Mouse (Mus musculus) brain, embryonic 18.5 days (tissue): ENCODE data around the gene Tmem136.
A peak's percentile ranks its signal among the peaks of the same experiment; 100 is the strongest.

ENCODE experiments used
- DNase-seq: peaks from one replicate; pipeline ENCODE4 v3.0.0-alpha.2; 2012; ENCODE audit warnings: low read depth, low spot score

Gene Tmem136

DNA sequence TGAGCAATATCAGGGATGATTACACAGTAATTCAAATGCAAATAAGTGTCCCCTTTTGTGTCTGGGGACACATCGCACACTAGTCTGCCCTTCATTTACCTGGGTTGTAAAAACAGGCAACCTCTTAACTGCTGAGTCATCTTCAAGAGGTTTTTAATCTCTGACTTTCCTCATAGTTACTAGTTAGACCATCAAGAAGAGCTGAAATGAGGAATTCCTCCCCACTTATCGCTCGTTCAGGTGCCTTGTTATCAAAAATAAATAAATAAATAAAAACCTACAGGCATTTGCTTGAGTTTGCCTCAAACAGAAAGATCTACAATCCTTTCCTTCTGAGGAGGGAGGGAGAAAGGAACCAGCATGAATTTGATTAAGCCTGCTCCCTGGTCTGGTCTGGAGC, 7.6 kb downstream of the Tmem136 start:
- DNase-seq: no peak

DNA sequence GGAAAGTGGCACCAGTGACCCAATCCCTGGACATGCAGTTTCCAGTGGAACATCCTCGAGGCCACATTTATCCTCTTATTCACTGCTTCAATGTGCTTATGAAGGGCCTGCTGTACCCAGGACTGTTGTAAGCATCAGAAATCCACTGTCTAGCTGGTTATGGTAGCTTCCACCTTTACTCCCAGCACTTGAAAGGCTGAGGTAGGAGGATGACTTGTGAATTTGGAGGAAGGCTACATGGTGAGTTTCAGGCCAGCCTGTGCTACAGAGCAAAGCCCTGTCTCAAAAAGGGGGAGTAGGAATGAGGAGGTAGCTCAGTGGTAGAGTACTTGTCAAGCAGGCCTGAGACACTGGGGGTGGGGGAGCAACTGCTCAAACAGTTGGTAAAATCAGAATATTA, 8.3 kb downstream of the Tmem136 start:
- DNase-seq: no peak

DNA sequence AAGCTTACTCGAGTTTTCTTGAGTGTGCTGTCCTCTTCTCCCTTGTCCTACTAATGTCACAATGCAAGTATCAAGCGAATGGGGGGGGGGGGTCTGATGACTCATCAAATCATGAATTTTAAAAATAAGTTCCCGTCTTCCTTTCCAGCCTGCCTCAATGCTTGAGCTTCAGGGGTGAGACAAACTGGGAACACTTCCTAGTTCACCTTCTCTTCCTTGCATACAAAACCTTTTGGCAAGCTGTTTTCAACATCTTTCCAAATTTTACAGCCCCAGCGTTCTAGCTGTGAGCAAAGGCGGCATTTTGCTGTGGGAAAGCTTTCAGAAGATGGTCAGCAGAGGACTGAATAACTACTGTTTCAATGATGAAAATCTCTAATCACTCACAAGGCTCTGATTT, 8.8 kb downstream of the Tmem136 start:
- DNase-seq: no peak

DNA sequence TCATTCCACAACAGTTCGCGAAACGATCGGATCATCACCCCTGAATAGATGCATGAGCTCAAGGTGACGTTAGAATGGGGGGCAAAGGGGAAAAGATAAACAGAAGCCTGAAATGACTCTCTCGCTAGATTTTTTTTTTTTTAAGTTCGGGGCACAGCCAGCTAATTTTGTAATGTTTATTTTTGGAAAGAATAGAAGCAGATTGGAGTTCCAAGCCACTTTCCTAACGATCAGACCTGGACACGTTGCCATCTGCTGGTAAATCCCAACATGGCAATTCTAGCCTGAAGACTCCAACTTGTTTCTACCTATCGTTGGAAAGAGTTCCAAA, 9.2 kb downstream of the Tmem136 start, which contains the start of gene Arhgef12:
TSS of gene Arhgef12 (minus strand) at position 53 of the 331 bp plus-strand sequence.
- DNase-seq: no peak

DNA sequence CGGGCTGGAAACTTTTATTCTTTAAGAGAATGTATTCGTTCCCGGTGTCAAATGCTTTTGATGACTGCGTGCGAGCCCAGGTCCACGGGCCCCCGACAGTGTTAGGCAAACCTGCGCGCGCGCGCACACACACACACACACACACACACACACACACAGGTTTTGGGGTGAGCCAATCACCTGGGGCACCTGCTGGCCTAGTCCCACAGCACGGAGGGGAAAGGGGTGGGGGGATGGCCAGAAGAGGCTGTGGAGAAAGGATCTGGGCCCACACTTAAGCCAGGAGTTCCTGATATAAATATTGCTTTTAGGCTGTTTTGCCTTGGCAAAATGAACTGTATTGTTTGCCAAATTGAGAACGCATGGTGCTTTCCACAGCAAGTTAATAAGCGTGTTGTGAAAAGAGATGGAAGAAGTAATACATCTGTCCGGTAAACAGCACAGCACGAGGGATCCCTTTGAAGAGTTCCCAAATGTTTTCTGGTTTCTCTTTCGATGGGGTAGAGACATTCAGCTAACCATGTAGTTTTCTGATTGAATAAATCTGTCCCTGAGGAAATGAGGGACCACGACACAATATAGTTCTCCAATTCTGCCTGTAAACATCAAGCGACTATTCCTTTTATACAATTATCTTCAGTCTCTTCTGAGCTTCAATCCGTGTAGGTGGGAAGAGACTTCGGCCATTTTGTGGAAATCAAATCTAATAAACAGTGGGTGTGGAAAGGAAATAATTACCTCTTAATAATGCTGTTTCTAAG, 9.8 kb downstream of the Tmem136 start:
- DNase-seq: no peak

DNA sequence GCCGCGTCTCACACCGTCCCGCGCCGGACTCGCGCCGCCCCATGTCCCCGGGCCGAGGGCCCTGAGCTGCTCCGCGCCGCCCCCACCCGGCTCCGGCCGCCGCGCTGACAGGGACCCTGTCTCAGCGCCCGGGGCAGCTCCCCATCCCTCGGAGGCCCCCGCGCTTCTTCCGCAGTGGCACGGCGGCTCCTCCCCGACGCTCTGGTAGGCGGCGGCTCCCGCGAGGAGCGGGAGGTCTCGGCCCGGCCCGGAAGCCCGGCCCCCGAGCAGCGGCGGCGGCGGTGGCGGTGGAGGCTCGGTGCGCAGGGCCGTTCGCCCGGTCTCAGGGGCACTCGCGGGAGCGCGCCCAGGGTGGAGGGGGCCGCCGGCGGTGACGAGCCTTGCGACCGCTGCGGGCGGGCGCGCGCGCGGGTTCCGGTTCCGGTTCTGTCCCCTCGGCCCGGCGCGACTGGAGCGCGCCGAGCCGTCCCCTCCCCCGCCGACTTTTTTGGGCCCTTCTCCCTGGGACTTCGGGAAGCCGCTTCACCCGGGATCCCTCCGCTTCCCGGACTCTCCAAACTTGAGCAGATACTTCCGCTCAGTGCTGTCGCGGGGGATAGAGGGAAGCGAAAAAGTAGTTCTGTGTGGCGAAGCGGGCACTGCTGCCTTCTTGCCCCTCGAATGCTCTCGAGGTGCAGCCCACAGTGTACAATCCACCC, 10.6 kb downstream of the Tmem136 start:
- peak; percentile 84 for DNase-seq

DNA sequence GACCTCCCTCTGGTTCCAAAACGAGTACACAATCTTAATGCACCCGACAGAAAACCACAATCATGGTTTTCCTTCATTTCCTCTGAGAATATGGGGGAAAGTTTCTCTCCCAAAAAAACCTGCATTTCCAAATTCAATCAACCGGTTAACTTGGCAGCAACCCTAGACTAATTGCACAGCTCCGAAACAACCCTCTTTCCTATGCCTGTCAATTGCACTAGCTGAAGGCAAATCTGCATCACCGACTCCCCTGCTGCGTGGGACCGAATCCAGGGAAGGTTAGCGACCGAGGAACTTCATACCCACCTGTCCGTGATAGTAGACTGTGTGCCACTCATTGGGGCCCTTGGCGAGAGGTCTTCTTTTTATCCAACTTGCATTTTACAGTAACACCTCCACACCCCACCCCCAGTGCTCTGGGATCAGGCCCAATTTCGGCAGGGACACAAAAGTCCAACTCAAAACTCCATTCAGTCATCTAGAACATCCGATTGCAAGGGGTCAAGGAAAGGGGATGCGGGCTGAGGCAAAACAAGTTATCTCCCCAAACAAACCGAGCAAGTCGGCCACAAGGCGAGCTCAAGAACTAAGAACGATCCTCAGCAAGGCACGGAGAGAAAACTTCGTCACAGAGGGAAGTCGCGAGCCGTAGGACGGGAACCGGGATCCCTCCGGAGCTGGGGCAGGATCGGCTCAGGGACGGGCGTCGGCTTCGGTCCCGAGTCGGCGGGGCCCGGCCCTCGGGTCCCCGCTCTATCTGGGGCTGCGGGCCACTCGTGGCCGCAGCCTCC, 11.3 kb downstream of the Tmem136 start:
- DNase-seq: no peak

DNA sequence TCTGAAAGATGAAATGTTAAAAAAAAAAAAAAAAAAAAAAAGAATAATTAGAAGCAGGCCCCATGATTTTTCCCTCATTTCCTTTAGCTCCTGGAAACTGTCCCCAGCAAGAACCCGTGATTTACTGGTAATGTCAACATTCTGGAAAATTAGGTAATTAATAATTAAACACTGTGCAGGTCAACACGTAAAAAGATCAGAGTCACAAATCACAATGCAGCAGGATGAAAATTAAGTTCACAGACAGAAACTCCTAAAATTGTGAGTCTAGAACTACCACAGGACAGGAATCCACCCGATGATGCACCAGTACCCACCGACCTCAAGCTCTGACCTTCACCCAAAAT, 11.9 kb downstream of the Tmem136 start:
- DNase-seq: no peak

DNA sequence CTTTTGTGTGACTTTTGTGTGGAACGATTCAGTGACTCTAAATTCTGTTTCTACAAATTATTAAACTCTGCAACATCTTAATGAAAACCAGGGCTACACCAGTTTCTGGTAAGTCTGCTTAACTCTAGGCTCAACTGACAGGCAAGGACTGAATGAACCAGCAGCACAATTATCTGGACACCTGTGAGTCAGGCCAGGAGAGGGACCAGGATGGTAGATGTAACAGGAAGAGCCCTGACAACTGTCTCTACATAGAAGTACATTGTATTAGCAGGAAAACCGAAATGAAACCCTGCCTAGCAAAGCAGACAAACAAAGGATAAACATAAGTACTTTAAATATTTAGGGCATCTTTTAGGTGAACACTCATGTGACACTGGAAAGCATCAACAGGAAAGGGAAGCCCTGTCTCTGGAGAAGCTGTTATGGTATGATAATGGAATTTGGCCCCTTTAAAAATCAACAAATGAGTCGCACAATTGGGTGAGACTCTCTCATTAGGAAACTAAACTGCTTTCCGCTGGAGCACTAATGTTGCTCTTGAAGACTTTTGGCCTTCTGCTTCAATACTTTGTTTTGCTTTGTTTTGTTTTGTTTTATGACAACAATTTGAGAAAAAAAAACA, 12.6 kb downstream of the Tmem136 start:
- DNase-seq: no peak

DNA sequence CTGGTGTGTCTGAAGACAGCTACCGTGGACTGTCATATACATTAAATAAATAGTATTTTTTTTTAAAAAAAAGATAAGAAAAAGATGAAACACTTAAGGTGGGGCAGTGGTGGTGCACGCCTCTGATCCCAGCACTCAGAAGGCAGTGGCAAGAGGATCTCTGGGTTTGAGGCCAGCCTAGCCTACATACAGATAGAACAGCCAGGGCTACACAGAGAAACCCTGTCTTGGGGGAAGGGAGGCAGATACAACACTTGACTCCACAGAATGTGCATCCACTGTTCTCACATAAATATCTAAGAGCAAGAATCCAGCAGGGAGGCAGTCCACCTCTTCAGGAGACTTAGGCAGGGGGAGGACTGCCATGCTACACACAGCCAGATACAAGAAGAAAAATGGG, 13.4 kb downstream of the Tmem136 start:
- DNase-seq: no peak

DNA sequence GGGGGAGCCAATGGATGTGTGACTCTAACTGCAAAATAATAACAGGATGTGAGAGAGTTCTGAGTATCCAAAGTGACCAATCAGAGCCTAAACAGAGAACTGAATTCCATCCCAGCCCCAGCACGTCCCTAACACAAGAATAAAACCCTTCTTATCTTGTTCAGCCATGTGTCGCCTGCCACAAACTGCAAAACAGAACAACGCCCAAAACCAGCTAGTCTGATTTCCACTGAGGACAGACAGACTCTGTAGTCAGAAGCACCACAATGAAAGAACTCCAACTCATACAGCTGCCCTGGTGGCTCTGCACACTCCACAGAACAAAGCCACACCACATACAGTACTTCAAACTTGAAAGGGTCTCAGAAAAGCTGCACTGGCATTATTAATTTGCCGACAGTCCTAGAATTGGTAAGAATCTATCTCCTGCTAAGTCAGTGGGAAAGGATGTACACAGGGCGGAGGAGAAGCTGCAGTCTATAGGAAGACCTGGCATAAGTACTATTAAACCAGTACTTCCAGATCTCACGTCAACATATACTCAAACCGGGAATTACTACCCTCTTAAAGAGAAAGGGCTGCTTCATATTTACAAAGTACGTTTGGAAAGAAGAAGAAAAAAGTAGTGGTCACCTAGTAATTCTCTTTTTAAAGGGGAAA, 14.3 kb downstream of the Tmem136 start:
- no peak for DNase-seq

DNA sequence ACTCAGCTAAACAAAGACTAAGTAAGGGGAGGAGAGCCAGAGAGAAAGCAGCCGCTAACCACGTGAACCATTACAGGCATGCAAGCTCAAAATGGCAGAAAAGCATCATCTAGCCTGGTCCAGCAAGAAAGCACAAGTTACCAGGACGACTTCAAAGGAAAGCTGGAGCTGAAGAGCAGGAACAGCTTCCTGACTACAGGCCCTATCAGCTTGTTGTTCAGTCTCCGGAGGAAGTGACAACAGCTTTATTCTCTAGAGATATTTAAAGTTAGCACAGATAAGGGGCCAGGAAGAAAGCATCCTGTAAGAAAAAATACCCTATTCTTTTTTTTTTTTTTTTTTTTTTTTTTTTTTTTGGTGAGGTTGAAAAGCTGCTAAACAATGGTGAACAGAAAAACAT, 17.4 kb downstream of the Tmem136 start:
- DNase-seq: no peak

DNA sequence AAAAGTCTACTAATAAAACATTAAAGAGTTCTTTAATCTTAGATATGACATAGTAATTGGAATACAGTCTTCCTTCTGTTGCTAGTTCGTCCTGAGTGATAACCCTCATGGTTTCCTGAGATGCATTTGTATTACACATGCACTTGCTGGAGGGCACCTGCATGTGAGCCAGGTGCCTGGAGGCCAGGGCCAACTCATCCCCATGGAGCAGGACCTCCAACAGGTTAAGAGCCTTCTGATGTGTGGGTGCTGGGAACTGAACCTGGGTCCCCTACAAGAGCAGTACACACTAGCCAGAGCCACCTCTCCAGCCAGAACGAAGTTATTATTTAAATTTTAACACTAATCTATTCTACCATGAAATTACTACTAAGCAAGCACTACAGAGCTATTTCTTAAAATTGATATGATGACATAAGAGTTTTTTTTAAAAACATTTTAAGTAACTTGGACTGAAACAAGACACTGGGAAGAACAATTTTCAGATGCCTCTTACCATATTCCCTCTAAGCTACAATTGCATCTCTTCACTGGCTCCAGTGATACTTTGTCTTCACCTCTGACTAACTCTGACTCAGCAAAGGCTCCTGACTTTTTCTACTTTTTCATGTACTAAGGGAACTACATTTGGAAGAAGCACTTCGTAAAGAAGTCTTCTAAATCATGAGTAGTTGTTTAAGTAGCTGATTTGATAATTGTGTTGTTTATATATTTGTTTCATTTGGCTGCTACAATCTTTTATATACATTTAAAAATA, 18.4 kb downstream of the Tmem136 start:
- DNase-seq: no peak

DNA sequence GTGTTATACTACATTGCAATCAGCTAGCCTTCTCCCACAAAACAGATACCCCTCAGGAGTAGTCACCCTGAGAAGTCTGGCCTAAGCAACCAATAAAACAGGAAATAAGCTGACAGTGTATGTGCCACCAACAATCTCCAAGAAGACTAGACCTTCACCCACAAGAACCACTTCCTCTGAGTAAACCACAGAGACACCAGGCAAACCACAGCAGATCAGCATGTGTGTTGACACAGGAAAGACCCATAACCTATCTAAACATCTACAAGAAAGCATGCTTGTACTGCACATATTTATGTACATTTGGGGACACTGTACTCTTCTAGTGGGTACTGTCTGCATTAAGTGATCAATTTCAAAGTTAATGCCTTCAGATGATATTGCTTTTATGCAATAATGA, 20.0 kb downstream of the Tmem136 start:
- no peak for DNase-seq

DNA sequence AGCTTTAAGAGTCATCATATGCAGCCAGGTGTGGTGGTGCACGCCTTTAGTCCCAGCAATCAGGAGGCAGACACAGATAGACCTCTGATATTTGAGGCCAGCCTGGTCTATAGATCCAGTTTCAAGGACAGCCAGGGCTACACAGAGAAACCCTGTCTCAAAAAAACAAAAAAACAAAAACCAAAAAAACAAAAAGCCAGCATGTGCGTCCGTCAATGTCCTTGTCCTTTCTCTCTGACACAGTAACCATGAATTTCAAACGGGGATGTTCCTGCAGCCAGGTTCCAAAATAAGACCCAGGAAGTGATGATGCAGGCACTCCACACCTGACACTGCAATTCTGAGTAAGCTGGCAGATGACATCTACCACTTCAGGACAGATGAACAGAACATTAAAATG, 21.5 kb downstream of the Tmem136 start:
- no peak for DNase-seq

DNA sequence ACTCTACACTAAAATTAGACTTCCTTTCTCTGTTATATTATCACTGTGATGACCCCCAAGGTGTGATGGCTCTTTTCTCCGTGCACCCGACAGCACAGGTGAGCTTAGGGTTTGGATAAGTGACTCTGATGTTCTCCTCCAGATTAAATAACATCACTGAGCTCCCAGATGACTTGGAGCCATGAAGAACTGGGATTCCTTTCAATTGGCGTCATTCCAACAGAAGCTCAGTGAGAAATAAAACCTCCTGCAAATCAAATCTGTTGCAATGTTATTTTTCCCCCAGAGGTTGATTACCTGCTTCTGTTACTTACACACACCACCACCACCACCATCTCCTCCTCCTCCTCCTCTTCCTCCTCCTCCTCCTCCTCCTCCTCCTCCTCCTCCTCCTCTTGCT, 22.6 kb downstream of the Tmem136 start:
- DNase-seq: no peak

DNA sequence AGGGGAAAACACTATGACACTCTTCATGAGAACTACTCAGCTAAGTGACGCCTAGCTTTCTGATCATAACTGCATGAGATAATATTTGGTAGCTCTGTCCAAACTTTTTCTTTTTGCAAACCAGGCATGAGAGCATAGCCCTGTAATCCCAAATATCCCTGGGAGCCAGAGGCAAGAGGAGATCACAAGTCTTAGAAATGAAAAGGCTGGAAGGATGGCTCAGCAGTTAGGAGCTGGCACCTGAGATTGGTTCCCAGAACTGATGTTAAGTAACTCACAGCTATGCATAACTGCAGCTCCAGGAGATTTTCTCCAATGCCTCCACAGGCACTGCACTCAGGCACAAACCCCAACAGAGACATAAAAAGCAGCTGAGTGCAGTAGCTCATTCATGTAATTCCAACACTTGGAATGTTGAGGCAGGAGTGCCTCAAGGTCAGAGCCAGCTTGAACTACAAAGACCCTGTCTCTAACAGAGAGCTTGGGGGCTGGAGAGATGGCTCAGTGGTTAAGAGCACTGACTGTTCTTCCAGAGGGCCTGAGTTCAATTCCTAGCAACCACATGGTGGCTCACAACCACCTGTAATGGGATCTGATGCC, 30.6 kb downstream of the Tmem136 start:
- no peak for DNase-seq

DNA sequence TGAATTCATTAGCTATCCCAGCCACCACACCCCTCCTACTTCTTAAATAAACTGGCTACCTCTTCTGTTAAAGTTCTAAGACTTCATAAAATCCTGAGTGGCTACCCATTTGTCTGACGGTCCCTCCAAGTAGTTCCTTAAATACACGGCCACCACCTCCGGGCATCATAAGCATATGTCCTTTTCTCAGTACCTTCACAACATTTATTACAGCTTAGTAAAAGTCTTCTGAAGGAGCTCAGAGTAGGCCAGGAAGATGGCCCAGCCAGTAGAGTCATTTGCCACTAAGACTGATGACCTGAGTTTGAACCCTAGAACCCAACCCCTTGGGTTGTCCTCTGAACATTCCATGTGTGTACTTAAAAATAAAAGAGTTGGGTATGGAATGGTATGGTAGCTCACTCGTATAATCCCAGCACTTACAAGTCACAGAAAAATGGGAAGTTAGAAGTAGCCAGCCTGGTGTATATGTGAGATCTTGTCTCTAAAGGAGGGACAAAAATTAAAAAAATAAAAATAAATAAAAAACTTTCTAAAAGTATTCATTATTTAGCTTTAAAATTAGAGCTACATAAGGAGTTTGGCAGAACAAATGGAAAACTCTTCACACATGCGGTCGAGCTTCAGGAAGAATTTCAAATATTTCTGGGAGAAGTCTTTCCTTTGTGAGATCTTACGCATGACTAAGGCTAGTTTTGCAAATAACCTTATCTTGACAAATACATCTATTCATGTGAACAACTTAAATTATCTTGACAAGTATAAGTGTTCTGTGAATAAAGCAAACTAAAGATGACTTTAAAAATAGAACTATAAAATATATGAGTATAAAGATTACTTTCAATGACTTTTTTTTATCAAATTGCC, 31.6 kb downstream of the Tmem136 start:
- no peak for DNase-seq

DNA sequence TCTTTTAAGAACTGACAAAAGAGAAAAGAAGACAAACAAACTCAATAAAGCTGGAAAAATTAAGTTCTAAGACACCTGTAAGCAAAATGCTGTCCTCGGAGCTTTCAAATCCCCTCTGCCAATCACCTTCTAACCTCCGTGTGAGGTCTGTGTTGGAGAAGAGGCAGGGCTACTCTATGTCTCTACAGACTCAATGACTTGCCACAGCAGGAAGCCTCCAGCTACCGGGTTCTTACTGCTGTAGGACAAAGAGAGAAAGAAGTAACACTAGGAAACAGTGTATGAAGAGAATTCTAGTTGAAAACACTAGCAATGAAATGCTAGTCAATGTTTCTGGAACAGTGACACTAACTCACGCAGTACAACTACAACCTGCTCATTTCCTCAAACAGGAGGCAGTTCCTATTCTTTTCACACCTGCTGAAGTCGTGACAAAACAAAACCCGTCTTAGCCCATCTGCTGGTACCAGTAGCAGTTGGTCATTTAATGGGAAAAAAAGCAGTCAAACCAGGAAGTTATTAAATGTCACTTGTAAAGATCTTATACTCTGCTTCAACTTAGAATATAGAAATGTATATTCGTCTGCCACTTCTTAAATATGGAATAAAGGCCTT, 32.8 kb downstream of the Tmem136 start:
- no peak for DNase-seq
